Mouse (Mus musculus): ENCODE results near the gene Atxn7l2. TPM values are rescaled to one million over a fixed set of nuclear protein-coding genes. Genes with fewer than 3 reads are reported as not detected.

The Atxn7l2 gene
- polyA plus RNA-seq, 1 experiment = 2.7 TPM

DNA sequence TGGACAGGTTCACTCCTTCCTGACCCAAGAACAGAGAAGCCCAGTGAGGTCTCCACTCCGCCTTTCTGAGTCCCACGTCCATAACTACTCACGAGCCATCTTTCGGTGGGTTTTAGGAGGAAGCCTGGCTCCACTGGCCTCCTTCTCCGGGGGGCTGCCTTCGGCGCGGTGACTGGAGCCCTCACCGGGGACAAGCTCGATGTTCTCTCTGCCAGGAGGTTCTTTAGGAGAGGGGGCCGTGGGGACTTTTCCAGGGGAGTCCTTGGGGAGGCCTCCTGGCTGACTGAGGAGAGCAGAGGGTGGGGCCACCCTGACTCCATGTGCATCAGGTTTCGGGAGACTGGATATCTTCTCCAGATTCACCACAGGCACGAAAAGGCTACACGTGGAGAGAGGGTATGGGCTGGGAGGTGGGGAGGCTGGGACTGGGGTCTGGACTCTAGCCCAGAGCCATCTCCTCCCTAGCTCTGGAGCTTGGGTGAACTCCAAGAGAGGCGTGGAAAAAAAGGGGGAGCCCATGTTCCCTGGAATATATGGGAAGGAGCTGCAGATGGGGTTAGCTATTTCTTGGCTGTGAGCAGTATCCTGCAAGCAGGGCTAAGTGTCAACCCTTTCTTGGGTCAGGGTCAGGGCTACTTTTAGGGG is 3.9 kb downstream of the Atxn7l2 start:
- Histone ChIP-seq H3K79me2 (ENCODE audit: control insufficient read depth, insufficient read depth) (peaks cover 6% of the 10 kb centered on the region), H3K4me3 (no peak overlapping the region), H3K36me3 (ENCODE audit: control insufficient read depth, insufficient read depth) (peaks cover 11% of the 10 kb centered on the region), H3ac (ENCODE audit: control insufficient read depth, insufficient read length) (no peak overlapping the region), H3K27me3 (ENCODE audit: control insufficient read depth, insufficient read depth, insufficient read length) (no peaks in the 10 kb centered on the region), H3K4me2 (ENCODE audit: low read depth) (no peak overlapping the region)
- TF ChIP-seq MYOG (IDR thresholded peaks at IDR 0.05; ENCODE audit: control insufficient read depth in 1 of 3, insufficient read depth in 1 of 3, insufficient read length in 2 of 3, low read depth in 2 of 3) = no peak

DNA sequence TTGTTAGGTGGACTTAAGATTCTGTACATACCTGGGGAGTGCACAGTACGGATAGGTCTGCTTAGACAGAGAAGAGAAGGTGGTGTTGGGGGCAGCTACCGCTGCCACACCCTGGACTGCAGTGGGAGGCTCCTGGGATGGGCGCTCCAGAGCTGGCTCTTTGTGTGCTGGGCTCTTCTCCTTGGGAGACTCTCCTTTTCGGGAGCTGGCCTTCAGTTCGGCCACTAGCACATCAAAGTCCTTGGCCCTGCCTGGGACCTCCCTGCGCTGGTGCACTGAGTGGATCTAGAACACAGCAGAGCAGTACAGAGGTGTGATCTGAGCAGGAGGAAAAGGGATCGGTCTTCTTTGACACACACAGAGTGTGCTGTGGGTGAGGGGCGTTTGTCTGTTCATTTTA is 5.1 kb downstream of the Atxn7l2 start:
- Histone ChIP-seq H3K36me3 (ENCODE audit: control insufficient read depth, insufficient read depth) (peaks cover 11% of the 10 kb centered on the region), H3K4me3 (no peak overlapping the region), H3K4me2 (ENCODE audit: low read depth) (no peak overlapping the region), H3K79me2 (ENCODE audit: control insufficient read depth, insufficient read depth) (peaks cover 6% of the 10 kb centered on the region), H3ac (ENCODE audit: control insufficient read depth, insufficient read length) (no peak overlapping the region), H3K27me3 (ENCODE audit: control insufficient read depth, insufficient read depth, insufficient read length) (no peaks in the 10 kb centered on the region)
- TF ChIP-seq REST (IDR thresholded peaks at IDR 0.05; ENCODE audit: insufficient read depth, insufficient read length) = no peak
- no peak for TF ChIP-seq POLR2AphosphoS2 (IDR thresholded peaks at IDR 0.05; ENCODE audit: insufficient read length, low read depth)

DNA sequence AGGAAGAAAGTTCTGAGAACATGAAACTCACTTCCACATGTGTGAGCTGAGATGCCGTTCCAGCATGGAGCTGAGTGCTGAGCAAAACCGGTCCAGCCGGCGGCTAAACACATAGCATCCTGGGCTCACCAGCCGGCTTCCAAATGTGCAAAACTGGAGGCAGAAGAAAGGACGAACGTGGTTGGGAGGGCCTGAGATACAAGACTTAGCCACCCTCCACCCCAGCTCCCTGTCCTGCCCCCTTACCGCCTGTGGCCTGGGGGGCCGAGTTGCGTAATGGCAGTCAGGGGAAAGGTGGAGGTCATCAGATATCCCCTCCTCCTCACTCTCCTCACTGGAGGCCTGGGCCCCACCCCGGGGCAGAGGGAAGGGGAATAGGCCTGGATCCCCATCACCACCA is 6.3 kb downstream of the Atxn7l2 start:
- Histone ChIP-seq H3K79me2 (ENCODE audit: control insufficient read depth, insufficient read depth) (peaks cover under 1% of the 10 kb centered on the region), H3ac (ENCODE audit: control insufficient read depth, insufficient read length) (no peak overlapping the region), H3K27me3 (ENCODE audit: control insufficient read depth, insufficient read depth, insufficient read length) (no peaks in the 10 kb centered on the region), H3K4me3 (no peak overlapping the region), H3K36me3 (ENCODE audit: control insufficient read depth, insufficient read depth) (peaks cover 11% of the 10 kb centered on the region), H3K4me2 (ENCODE audit: low read depth) (no peak overlapping the region)
- TF ChIP-seq MYOD1 (IDR thresholded peaks at IDR 0.05; ENCODE audit: control insufficient read depth in 1 of 3, insufficient read length in 2 of 3, low read depth in 2 of 3) (no peak), SRF (IDR thresholded peaks at IDR 0.05; ENCODE audit: control insufficient read depth, insufficient read length, low read depth) (no peak), E2F4 (IDR thresholded peaks at IDR 0.05; ENCODE audit: insufficient read depth) (no peak), REST (IDR thresholded peaks at IDR 0.05; ENCODE audit: insufficient read depth, insufficient read length) (no peak), USF1 (IDR thresholded peaks at IDR 0.05; ENCODE audit: low read depth) (no peak)

DNA sequence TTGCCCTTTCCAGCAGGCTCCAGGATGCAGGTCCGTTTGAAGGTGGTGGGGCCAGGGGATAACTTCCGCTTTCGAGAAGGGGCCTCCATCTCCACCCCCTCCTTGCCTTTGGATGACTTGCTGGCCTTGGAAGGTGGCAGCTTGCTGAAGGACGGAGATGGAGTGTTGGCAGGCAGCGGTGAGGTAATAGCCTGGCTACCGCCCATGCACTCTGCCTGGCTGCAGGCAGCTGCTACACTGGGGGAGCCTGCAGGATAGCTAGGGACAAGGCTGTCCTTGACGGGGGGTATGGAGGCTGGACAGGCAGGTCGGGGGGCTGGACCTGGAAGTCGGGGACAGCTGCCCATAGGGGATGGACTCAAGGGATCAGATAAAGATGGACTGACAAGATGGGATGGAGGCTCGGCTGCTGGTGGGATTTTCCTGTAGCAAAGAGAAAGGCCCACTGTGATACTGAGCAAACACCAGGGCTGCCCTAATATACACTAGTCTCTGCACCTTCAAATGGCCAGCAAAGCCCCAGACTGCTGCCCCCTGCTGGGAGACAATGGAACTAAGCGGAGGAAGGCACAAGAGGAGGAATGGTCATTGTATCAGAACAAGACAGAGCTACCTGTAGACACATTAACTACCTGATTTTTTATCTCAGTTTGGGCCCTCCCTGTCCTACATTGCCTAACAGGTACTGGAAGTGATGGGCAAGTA is 7.0 kb downstream of the Atxn7l2 start:
- TF ChIP-seq MYOG (IDR thresholded peaks at IDR 0.05; ENCODE audit: control insufficient read depth in 1 of 3, insufficient read depth in 1 of 3, insufficient read length in 2 of 3, low read depth in 2 of 3) (no peak), POLR2A (IDR thresholded peaks at IDR 0.05; ENCODE audit: insufficient read length, low read depth) (no peak), USF1 (IDR thresholded peaks at IDR 0.05; ENCODE audit: low read depth) (no peak), MYOD1 (IDR thresholded peaks at IDR 0.05; ENCODE audit: control insufficient read depth in 1 of 3, insufficient read length in 2 of 3, low read depth in 2 of 3) (no peak), TCF12 (IDR thresholded peaks at IDR 0.05; ENCODE audit: insufficient read depth, poor library complexity, severe bottlenecking) (no peak), REST (IDR thresholded peaks at IDR 0.05; ENCODE audit: insufficient read depth, insufficient read length) (no peak), POLR2AphosphoS2 (IDR thresholded peaks at IDR 0.05; ENCODE audit: insufficient read length, low read depth) (no peak), CEBPB (IDR thresholded peaks at IDR 0.05; ENCODE audit: insufficient read depth, poor library complexity, severe bottlenecking) (no peak), E2F4 (IDR thresholded peaks at IDR 0.05; ENCODE audit: insufficient read depth) (no peak)
- H3K36me3 ChIP-seq (ENCODE audit: control insufficient read depth, insufficient read depth) = peaks cover 11% of the 10 kb centered on the region
- H3K79me2 ChIP-seq (ENCODE audit: control insufficient read depth, insufficient read depth) = no peaks in the 10 kb centered on the region
- no peak overlapping the region for H3ac ChIP-seq (ENCODE audit: control insufficient read depth, insufficient read length)
- no peak overlapping the region for H3K4me3 ChIP-seq
- no peak overlapping the region for H3K4me2 ChIP-seq (ENCODE audit: low read depth)
- no peaks in the 10 kb centered on the region for H3K27me3 ChIP-seq (ENCODE audit: control insufficient read depth, insufficient read depth, insufficient read length)

DNA sequence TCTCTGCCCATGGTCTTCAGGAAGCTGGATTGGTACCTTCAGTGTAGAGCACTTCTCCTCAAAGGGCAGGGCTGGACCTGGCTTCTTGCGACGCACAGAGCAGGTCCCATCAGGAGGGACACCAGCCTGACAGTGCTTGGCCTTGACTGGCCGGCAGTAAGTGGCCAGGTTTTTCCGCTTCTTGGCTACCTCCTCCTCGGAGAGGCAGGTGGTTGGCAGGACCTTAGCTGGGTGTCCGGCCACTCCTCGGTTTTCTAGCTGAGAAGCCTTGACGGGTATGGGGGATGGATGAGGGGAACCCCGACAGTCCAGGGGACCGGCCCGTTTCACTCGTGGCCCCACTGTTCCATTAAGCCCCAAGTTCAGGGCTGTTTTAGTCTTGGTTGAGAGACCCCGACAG is 7.5 kb downstream of the Atxn7l2 start:
- H3K27me3 ChIP-seq (ENCODE audit: control insufficient read depth, insufficient read depth, insufficient read length) = no peaks in the 10 kb centered on the region
- TF ChIP-seq REST (IDR thresholded peaks at IDR 0.05; ENCODE audit: insufficient read depth, insufficient read length) = no peak
- no peak for TF ChIP-seq SRF (IDR thresholded peaks at IDR 0.05; ENCODE audit: control insufficient read depth, insufficient read length, low read depth)
- TF ChIP-seq TCF3 (IDR thresholded peaks at IDR 0.05; ENCODE audit: insufficient read length, low read depth) = no peak
- no peak for TF ChIP-seq E2F4 (IDR thresholded peaks at IDR 0.05; ENCODE audit: insufficient read depth)
- no peak overlapping the region for H3K4me3 ChIP-seq
- peaks cover 11% of the 10 kb centered on the region for H3K36me3 ChIP-seq (ENCODE audit: control insufficient read depth, insufficient read depth)
- H3K79me2 ChIP-seq (ENCODE audit: control insufficient read depth, insufficient read depth) = no peaks in the 10 kb centered on the region
- H3ac ChIP-seq (ENCODE audit: control insufficient read depth, insufficient read length) = no peak overlapping the region
- no peak overlapping the region for H3K4me2 ChIP-seq (ENCODE audit: low read depth)

DNA sequence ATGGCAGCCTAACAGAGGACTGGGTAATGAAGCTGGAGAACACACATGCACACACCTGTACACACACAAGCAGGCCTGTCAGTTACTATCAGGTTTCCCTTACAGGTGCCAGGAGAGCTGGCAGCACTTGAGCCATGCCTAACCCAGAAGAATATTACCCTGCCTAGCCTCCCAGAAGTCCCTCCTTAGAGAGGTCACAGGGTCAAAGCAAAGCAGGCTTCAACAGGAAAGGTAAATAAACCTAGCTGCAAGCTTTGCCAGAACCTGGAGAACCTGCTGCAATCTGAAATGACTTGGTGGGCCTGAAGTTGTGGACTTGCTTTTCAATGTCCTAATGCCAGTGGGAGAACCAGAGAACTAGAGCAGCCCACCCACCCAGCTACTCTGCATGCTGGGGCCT is 8.2 kb downstream of the Atxn7l2 start:
- TF ChIP-seq E2F4 (IDR thresholded peaks at IDR 0.05; ENCODE audit: insufficient read depth) (no peak), CEBPB (IDR thresholded peaks at IDR 0.05; ENCODE audit: insufficient read depth, poor library complexity, severe bottlenecking) (no peak), MYOG (IDR thresholded peaks at IDR 0.05; ENCODE audit: control insufficient read depth in 1 of 3, insufficient read depth in 1 of 3, insufficient read length in 2 of 3, low read depth in 2 of 3) (no peak), POLR2AphosphoS2 (IDR thresholded peaks at IDR 0.05; ENCODE audit: insufficient read length, low read depth) (no peak), TCF3 (IDR thresholded peaks at IDR 0.05; ENCODE audit: insufficient read length, low read depth) (no peak), MAX (IDR thresholded peaks at IDR 0.05; ENCODE audit: low read depth) (no peak), SRF (IDR thresholded peaks at IDR 0.05; ENCODE audit: control insufficient read depth, insufficient read length, low read depth) (no peak), TCF12 (IDR thresholded peaks at IDR 0.05; ENCODE audit: insufficient read depth, poor library complexity, severe bottlenecking) (no peak), REST (IDR thresholded peaks at IDR 0.05; ENCODE audit: insufficient read depth, insufficient read length) (no peak), USF1 (IDR thresholded peaks at IDR 0.05; ENCODE audit: low read depth) (no peak), POLR2A (IDR thresholded peaks at IDR 0.05; ENCODE audit: insufficient read length, low read depth) (no peak), MYOD1 (IDR thresholded peaks at IDR 0.05; ENCODE audit: control insufficient read depth in 1 of 3, insufficient read length in 2 of 3, low read depth in 2 of 3) (no peak)
- Histone ChIP-seq H3K27me3 (ENCODE audit: control insufficient read depth, insufficient read depth, insufficient read length) (no peaks in the 10 kb centered on the region), H3K4me3 (no peak overlapping the region), H3K4me2 (ENCODE audit: low read depth) (no peak overlapping the region), H3K79me2 (ENCODE audit: control insufficient read depth, insufficient read depth) (no peaks in the 10 kb centered on the region), H3ac (ENCODE audit: control insufficient read depth, insufficient read length) (no peak overlapping the region), H3K36me3 (ENCODE audit: control insufficient read depth, insufficient read depth) (peaks cover 11% of the 10 kb centered on the region)

All from myocyte (in vitro differentiated cells).